Comparison of ENCODE assay signal across 15 mouse cellular contexts in genomic region chr11:24178823-24179476, GRCm38 (mm10).
"Had no signal": no experiment of that assay in that cellular context is flagged by ENCODE, and none has a peak within 500 bp of the region (broad histone marks: within the 10 kb centered on the region; RNA-seq: fewer than 3 reads in every experiment).

No protein-coding gene starts in this region.

- H3K9me3 ChIP-seq: neural tube, embryonic 15.5 days; stomach, embryonic 15.5 days had no signal

- DNase-seq: retina, postnatal 1 day; right cerebral cortex, adult 18-20 months; right cerebral cortex, postnatal 14 days; right cerebral cortex, postnatal 25 days; right cerebral cortex, postnatal 4 days; spleen, adult 18-20 months; thymus, adult 18-20 months; thymus, adult 2 months; thymus, postnatal 14 days; thymus, postnatal 25 days; thymus, postnatal 36 days; thymus, postnatal 4 days had no signal

- H3K27ac ChIP-seq: neural tube, embryonic 15.5 days; stomach, embryonic 15.5 days; stomach, postnatal 0 days had no signal

- H3K4me3 ChIP-seq: neural tube, embryonic 15.5 days; stomach, embryonic 15.5 days had no signal

- H3K4me2 ChIP-seq: neural tube, embryonic 15.5 days; stomach, embryonic 15.5 days had no signal

- H3K4me1 ChIP-seq: neural tube, embryonic 15.5 days; stomach, embryonic 15.5 days had no signal

- H3K9ac ChIP-seq: neural tube, embryonic 15.5 days; stomach, embryonic 15.5 days had no signal

- H3K27me3 ChIP-seq: neural tube, embryonic 15.5 days; stomach, embryonic 15.5 days had no signal

- H3K36me3 ChIP-seq: neural tube, embryonic 15.5 days; stomach, embryonic 15.5 days had no signal
